Mouse (Mus musculus) lung, adult 2 months (tissue): ENCODE data around the gene Gpr107.

Source experiments
- CTCF ChIP-seq: fragments of 200-500 bp; IDR thresholded peaks from 2 replicates; pipeline ENCODE4 v1.5.1; 2011; ENCODE audit warnings: mild to moderate bottlenecking, low read length, control low read depth; ENCODE audit not compliant: insufficient read depth
- POLR2A ChIP-seq: fragments of 200-500 bp; IDR thresholded peaks from 2 replicates; pipeline ENCODE4 v1.6.1; 2011; ENCODE audit warnings: low read depth, mild to moderate bottlenecking, control low read depth, low read length, borderline replicate concordance; ENCODE audit errors: extremely low read depth

DNA sequence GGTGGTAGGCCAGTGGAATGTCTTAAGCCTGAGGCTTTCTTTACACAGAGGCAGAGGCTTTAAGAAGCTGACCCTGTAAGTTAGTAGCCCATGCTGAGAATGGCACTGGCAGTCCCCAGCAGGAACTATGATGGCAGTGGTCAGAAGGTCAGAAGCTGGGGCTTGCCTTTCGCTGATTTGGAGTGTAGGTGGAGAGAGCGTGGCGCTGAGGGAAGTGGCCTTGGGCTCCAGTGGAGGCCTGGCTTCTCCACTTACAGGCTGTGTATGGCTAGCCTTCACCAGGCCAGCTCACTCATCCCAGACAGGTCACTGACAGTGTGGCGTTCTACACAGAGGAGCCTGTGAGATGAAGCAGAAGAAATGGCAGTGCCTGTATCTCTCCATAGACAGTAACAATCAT is 50.8 kb downstream of the Gpr107 start:
- TF ChIP-seq CTCF, result no peak
- no peak for TF ChIP-seq POLR2A
